Mouse (Mus musculus) layer of hippocampus, postnatal 36 days (tissue): ENCODE measurements around the gene Baiap2l2. TPM values are rescaled to one million over a fixed set of nuclear protein-coding genes. Genes with fewer than 3 reads are reported as not detected.

Source experiments
- DNase-seq, 2 experiments: peaks; one replicate each; pipeline ENCODE4 v3.0.0; 2022
- total RNA-seq, 2 experiments: library from RNA; stranded (reverse); gene quantifications; 2 replicates each; pipeline ENCODE4 v1.2.3; 2021

Baiap2l2 gene
- total RNA-seq, 2 experiments from 2014 or later: 1.8 to 2.6 TPM

DNA sequence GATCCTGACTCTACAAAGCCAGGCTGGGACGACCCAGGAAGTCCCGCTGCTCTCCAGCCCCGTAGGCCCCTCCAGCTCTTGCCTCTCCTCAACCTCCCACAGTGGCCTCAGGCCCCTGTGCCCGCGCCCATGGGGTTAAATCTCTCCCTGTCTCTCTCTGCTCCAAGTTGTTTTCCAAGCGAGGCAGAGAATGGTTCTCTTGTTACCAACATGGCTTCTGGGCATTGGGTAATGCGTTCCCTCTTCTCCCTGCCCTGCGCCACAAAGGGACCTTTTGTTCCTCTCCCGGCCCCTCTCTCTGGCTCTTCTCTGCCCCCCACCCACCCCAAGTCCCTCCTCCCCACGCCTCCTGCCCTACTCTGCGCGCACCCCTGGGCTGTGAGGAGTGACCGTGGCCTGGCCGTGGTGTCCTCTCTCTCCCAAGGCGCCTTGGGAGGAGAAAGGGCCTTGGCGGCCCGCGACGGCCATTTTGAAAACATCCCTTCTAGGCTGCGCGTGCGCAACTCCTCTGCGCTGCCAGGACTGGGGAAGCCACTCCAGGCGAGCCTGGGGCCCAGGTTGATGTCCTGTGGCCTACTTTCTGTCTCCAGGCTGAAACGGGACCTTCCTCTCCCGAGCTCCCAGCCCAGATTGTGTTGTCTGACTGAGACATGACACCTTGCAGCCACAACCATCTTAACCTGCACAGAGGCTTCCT lies 72.4 kb downstream of the Baiap2l2 start:
- peak in 1 of 2 experiments; percentile 24 for DNase-seq

DNA sequence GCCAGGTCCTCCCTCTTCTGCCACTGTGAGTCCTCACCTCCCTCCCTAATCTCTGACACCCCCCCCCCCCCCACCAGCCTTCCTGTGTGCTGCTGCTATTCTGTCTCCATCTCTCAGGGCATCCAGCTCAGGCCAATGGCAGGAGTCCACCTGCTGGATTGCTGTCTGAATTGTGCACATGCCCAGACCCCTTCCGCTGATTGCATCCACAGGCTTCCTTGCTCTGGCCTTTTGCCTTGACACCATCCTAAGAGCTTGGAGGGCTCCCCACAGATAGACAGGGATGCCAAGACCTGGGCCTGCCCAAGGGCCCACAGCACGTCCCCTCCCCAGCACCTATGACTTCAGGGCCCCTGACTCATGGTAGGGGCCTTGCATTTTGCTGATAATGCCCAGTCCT lies 75.0 kb downstream of the Baiap2l2 start:
- no peak for DNase-seq

DNA sequence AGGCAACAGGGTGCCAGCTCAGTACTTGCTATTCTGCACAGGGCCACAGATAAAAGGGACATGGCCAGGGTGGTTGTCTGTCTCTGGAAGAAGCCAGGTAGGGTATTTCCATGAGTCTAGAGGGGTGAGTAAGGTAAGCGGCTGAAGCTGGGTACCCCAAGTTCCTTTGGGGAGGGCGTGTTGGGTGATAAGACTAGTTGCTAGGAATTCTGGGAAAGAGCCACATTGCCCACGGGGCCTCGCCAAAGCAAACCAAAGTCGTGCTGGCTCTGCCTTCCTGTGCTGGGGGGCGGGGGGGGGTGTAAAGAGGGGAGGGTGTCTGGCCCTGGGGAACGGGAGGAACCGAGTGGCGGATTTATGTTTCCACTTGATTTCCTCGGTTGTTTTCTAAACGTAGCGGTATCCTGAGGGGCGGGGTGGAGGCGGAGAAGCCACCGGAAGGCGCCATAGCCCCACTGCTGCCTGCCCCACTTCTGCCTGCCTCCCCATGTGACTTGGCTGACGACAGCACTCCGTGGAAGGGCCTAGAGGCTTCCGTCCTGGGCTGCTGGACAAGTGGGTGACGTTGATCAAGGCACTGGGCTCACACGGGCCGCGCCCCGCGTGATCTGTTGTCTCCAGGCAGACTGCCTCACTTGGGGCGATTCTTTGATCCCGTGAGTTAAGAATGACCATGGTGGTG lies 76.4 kb downstream of the Baiap2l2 start:
- DNase-seq: peak in 1 of 2 experiments; percentile 25

DNA sequence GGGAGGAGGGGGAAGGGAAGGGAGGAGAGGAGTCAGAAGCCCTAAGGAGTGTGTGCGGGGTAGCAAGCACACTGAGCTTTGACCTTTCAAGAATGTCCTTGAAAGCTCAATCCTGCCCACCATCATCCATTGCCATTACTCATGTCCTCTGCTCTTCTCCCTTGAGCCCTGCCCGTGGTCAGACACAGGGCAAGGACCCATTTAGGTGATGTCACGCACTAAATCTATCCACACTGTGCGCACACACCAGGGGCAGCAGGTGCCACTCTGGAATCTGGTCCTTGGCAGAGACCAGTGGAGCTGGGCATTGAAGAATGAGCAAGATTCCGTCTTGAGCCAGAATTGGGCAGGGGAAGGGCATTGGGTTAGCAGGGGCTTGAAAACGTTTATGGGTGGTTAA lies 77.1 kb downstream of the Baiap2l2 start:
- DNase-seq: no peak

Other genes with a start within 250 kb of the Baiap2l2 start
- gene Galr3, start 243.7 kb downstream of the Baiap2l2 start, total RNA-seq: not detected
- gene Ankrd54, start 222.6 kb downstream of the Baiap2l2 start, total RNA-seq: 10 to 100 TPM; 17.6 to 20.7 TPM
- gene Eif3l, start 210.4 kb downstream of the Baiap2l2 start, total RNA-seq: 10 to 100 TPM; 69.4 to 74.8 TPM
- gene Micall1, start 176.6 kb downstream of the Baiap2l2 start, total RNA-seq: 10 to 100 TPM; 33.1 to 34.5 TPM
- gene Polr2f, start 144.5 kb downstream of the Baiap2l2 start, total RNA-seq: 100 to 1,000 TPM in 1 of 2 experiments, 10 to 100 TPM in 1; 98.9 to 101 TPM
- 1 to 10 TPM; 8.9 to 9.3 TPM for gene 1700088E04Rik, start 144.3 kb downstream of the Baiap2l2 start, total RNA-seq
- gene Sox10, start 120.3 kb downstream of the Baiap2l2 start, total RNA-seq: 10 to 100 TPM; 28.9 to 31.6 TPM
- 10 to 100 TPM; 43.9 to 48.3 TPM for gene Pick1, start 56.4 kb downstream of the Baiap2l2 start, total RNA-seq
- under 1 TPM; 0.50 to 0.99 TPM for gene Gm49486, start 56.1 kb downstream of the Baiap2l2 start, total RNA-seq
- gene Slc16a8, start 30.8 kb downstream of the Baiap2l2 start, total RNA-seq: under 1 TPM in 1 of 2 experiments, not detected in 1; 0.30 TPM
- 10 to 100 TPM; 22.3 to 23.1 TPM for gene Pla2g6, start 42.9 kb upstream of the Baiap2l2 start, total RNA-seq
- gene Maff, start 61.1 kb upstream of the Baiap2l2 start, total RNA-seq: 1 to 10 TPM; 1.4 to 2.3 TPM
- 10 to 100 TPM; 50.5 to 51.0 TPM for gene Tmem184b, start 118.0 kb upstream of the Baiap2l2 start, total RNA-seq
- gene Csnk1e, start 170.0 kb upstream of the Baiap2l2 start, total RNA-seq: 100 to 1,000 TPM; 111 to 120 TPM
- gene Kcnj4, start 219.7 kb upstream of the Baiap2l2 start, total RNA-seq: 10 to 100 TPM; 69.5 to 75.8 TPM
- gene Kdelr3, start 230.9 kb upstream of the Baiap2l2 start, total RNA-seq: under 1 TPM in 1 of 2 experiments, not detected in 1; 0.32 TPM